Mouse (Mus musculus) midbrain, postnatal 0 days (tissue): ENCODE results near the gene Cd47. TPM values are rescaled to one million over a fixed set of nuclear protein-coding genes. Genes with fewer than 3 reads are reported as not detected.
A peak's percentile ranks its signal among the peaks of the same experiment; 100 is the strongest.

Source experiments
- ATAC-seq: fragments of 200-750 bp; cut with Nextera tagmentation; 2 replicates; pipeline ENCODE4 v1.8.0; 2017; ENCODE audit warnings: moderate number of reproducible peaks, mild to moderate bottlenecking, moderate TSS enrichment, moderate library complexity; ENCODE audit not compliant: low FRiP score
- DNase-seq: peaks from one replicate; pipeline ENCODE4 v3.0.0-alpha.2; 2015; ENCODE audit warnings: low spot score
- H3K27ac ChIP-seq: fragments of 300-500 bp; sonication (generic); 2 replicates; pipeline ENCODE4 v1.5.1; 2014; ENCODE audit warnings: low read depth, mild to moderate bottlenecking, low read length, mixed read lengths
- H3K27me3 ChIP-seq: fragments of 300-500 bp; sonication (generic); 2 replicates; pipeline ENCODE4 v1.6.1; 2014; ENCODE audit warnings: low read length, control low read depth, mixed read lengths; ENCODE audit not compliant: insufficient read depth
- H3K36me3 ChIP-seq: fragments of 300-500 bp; sonication (generic); 2 replicates; pipeline ENCODE4 v1.6.1; 2014; ENCODE audit warnings: low read length, control low read depth, mixed read lengths; ENCODE audit not compliant: insufficient read depth
- H3K4me1 ChIP-seq: fragments of 300-500 bp; sonication (generic); 2 replicates; pipeline ENCODE4 v1.6.1; 2014; ENCODE audit warnings: mild to moderate bottlenecking, control low read depth, antibody characterized with exemption, low read length, mixed read lengths; ENCODE audit not compliant: insufficient read depth
- H3K4me2 ChIP-seq: fragments of 300-500 bp; sonication (generic); 2 replicates; pipeline ENCODE4 v1.6.1; 2014; ENCODE audit warnings: low read depth, mild to moderate bottlenecking, low read length, mixed read lengths; ENCODE audit not compliant: poor library complexity, severe bottlenecking
- H3K4me3 ChIP-seq: fragments of 300-500 bp; sonication (generic); 2 replicates; pipeline ENCODE4 v1.5.1; 2014; ENCODE audit warnings: low read depth, mild to moderate bottlenecking, low read length, moderate library complexity
- H3K9ac ChIP-seq: fragments of 300-500 bp; sonication (generic); replicated peaks from 2 replicates; pipeline ENCODE4 v1.6.1; 2014; ENCODE audit warnings: mild to moderate bottlenecking, low read length, moderate library complexity, mixed read lengths; ENCODE audit not compliant: poor library complexity, severe bottlenecking
- H3K9me3 ChIP-seq: fragments of 300-500 bp; sonication (generic); 2 replicates; pipeline ENCODE4 v1.6.1; 2016; ENCODE audit warnings: low read length, control low read depth
- CTCF ChIP-seq: IDR thresholded peaks from 2 replicates; pipeline ENCODE4 v1.5.1; 2016; ENCODE audit warnings: antibody characterized with exemption, mild to moderate bottlenecking
- WGBS: fragments of 180-500 bp; shearing (Covaris S2); extraction: QIAGEN DNeasy Blood & Tissue Kit; methylation state at CpG from one replicate; pipeline ENCODE4 v1.1.7; 2014; 5-methylcytosine and 5-hydroxymethylcytosine counted together
- polyA plus RNA-seq: library from polyadenylated mRNA; unstranded; fragments of >200 nt; fragmentation: Nextera tagmentation; extraction: Ambion mirVana; gene quantifications from 2 replicates; pipeline ENCODE4 v1.2.1, GENCODE M21; 2015
- total RNA-seq: library from RNA; depleted of rRNA; stranded (reverse); fragments of >200 nt; gene quantifications from 2 replicates; pipeline ENCODE4 v1.2.3, GENCODE M21; 2014

Gene Cd47
- total and polyA plus RNA-seq, 2 experiments from 2014 or later: 30.5 to 185 TPM

DNA sequence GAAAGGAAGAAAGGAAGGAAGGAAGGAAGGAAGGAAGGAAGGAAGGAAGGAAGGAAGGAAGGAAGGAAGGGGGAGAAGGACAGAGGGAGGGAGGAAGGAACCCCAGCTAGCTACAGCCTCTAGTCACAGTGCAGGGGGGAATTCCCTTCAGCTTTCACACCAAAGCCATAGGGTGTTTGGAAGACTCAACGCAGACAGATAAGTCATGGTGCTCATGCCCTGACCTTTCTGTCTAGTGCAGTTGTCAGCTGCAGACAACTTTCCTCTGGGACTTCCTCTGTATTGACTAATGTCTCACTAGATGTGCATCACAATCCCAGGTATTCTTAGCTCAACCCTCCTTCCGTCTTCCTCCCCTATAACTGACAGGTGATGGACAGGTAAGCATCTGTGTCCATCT lies 3.4 kb upstream of the Cd47 start:
- no peaks in the 10 kb centered on the region for H3K9me3 ChIP-seq
- 96% methylated on average over 2 of the region's 2 CpGs for WGBS
- ATAC-seq (no peak), DNase-seq (no peak)
- no peak overlapping the region for H3K9ac ChIP-seq
- H3K27me3 ChIP-seq: no peaks in the 10 kb centered on the region
- H3K4me2 ChIP-seq: no peak overlapping the region
- H3K4me3 ChIP-seq: no peak overlapping the region
- no peaks in the 10 kb centered on the region for H3K36me3 ChIP-seq
- H3K27ac ChIP-seq: no peak overlapping the region
- no peaks in the 10 kb centered on the region for H3K4me1 ChIP-seq
- no peak for TF ChIP-seq CTCF

DNA sequence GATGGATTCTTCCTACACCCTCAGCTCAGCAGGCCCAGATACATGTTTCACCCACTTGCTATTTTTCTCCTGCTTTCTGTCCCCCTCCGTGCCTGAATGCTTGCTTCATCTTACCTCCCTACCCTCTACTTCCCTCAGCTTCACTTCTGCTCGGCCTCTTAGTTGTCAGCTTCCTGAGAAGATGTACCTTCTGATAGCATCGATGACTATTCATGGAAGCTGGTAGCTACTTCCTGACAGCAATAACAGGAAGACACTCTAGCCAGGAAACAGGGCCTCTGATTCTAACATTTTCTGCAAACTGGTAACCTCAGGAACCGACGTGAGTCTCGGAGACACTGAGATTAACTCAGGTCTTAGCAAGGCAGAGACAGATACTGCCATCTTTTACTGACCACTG lies 1.5 kb upstream of the Cd47 start:
- 83% methylated on average over 6 of the region's 6 CpGs for WGBS
- no peak overlapping the region for H3K4me2 ChIP-seq
- no peaks in the 10 kb centered on the region for H3K36me3 ChIP-seq
- H3K27ac ChIP-seq: no peak overlapping the region
- H3K27me3 ChIP-seq: no peaks in the 10 kb centered on the region
- H3K4me3 ChIP-seq: no peak overlapping the region
- H3K9me3 ChIP-seq: no peaks in the 10 kb centered on the region
- TF ChIP-seq CTCF: no peak
- H3K4me1 ChIP-seq: no peaks in the 10 kb centered on the region
- DNase-seq (no peak), ATAC-seq (no peak)
- no peak overlapping the region for H3K9ac ChIP-seq

DNA sequence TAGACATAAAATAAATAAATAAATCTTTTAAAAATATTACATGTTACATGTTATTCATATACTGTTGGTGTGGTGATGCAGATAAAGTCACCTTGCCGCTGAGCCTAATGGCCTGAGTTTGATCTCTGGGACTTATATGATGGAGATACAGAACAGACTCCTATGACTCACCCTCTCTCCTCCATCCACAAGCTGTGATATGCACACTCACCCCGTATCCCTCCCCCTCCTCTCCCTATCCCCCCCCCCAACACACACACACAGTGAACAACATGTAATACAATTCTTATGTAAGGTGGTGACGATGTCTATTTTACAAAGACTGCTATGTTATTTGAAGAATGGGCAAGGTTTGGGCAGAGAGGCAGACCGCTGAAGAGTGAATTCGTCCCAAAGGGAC lies 663 bp downstream of the Cd47 start:
- TF ChIP-seq CTCF: no peak
- no peaks in the 10 kb centered on the region for H3K9me3 ChIP-seq
- H3K9ac ChIP-seq: no peak overlapping the region
- H3K27ac ChIP-seq: no peak overlapping the region
- no peaks in the 10 kb centered on the region for H3K4me1 ChIP-seq
- no peak for ATAC-seq
- DNase-seq: no peak
- no peak overlapping the region for H3K4me3 ChIP-seq
- no peak overlapping the region for H3K4me2 ChIP-seq
- no peaks in the 10 kb centered on the region for H3K36me3 ChIP-seq
- 87% methylated on average over 5 of the region's 5 CpGs for WGBS
- no peaks in the 10 kb centered on the region for H3K27me3 ChIP-seq

DNA sequence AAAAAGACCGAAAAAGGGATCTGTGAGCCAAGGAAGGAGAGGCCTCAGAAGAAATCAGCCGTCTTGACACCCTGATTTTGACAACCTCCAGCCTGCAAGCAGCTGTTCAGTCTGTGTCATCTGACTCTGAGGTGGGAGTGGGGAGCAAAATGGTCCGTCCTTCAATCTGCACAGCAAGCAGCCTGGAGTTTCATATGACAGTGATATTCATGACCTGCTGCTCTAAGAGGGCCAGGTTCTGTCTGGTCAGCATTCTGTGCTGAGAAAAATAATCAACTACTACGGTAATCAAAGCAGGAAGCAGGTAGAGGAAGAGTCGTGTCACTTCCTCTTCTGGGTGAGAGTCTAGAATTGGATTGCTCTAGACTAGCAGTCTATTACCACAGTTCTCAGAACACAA lies 1.1 kb downstream of the Cd47 start:
- 83% methylated on average over 5 of the region's 5 CpGs for WGBS

DNA sequence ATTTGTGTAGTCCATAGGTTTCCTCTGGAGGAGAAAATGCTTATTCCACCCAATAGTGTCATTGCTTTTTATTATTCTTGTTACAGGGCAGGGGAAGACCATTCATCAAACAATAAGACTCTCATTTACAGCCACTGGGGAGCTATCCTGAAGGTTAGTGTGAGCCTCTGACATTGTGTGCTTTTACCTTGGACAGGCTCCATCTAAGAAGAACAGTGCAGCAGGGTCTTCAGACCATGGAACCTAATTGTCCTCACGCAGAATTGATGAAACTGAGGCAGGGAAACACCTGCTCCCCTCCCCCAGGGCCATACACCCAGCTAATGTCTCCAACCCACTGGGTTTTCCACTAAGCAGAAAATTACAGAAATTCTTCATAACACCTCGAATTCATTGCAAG lies 2.7 kb downstream of the Cd47 start:
- Histone ChIP-seq H3K4me3 (no peak overlapping the region), H3K4me2 (no peak overlapping the region), H3K9me3 (no peaks in the 10 kb centered on the region), H3K9ac (no peak overlapping the region), H3K4me1 (no peaks in the 10 kb centered on the region), H3K27me3 (no peaks in the 10 kb centered on the region), H3K36me3 (no peaks in the 10 kb centered on the region), H3K27ac (no peak overlapping the region)
- ATAC-seq (no peak), DNase-seq (no peak)
- WGBS: 68% methylated on average over 2 of the region's 2 CpGs
- no peak for TF ChIP-seq CTCF

More for the DNA sequence above, 1.1 kb downstream of the Cd47 start:
- Histone ChIP-seq H3K4me3 (no peak overlapping the region), H3K27me3 (no peaks in the 10 kb centered on the region), H3K4me1 (no peaks in the 10 kb centered on the region), H3K9me3 (no peaks in the 10 kb centered on the region), H3K4me2 (no peak overlapping the region), H3K36me3 (no peaks in the 10 kb centered on the region), H3K9ac (no peak overlapping the region), H3K27ac (no peak overlapping the region)
- DNase-seq (peak; percentile 46), ATAC-seq (no peak)
- TF ChIP-seq CTCF: no peak

DNA sequence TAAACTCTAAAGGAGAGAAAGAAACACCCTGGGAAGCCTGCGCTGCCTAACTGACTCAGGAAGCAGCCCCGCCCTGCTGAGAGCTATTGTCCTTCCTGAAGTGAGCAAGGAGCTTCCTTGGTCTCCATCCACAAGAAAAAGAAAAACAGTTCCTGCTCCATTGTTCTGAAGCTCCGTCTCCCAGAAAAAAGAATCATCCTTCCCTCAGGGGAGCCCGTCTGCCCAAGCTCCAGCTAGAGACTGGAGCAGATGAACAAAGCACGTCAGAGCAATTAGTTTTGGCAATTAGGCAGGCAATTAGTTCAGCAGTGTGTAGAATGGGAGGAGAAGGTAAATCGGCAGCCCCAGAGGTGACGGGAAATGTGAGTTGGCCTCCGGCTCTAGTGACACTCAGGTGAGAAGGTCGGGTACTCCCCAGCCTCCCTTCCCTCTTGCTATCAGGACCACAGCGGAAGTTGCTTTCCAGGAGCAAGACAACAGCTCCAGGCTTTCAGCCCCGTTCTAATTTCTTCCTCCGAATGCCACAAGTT lies 3.7 kb downstream of the Cd47 start:
- H3K27ac ChIP-seq: no peak overlapping the region
- peak overlapping the region; percentile 25; the same call in 1 of the 2 replicates for H3K4me3 ChIP-seq
- WGBS: 2% methylated on average over 12 of the region's 12 CpGs
- H3K36me3 ChIP-seq: no peaks in the 10 kb centered on the region
- H3K4me2 ChIP-seq: peak overlapping the region; percentile 66
- no peak for TF ChIP-seq CTCF
- no peak overlapping the region; the same call in 1 of the 2 replicates for H3K9ac ChIP-seq
- no peaks in the 10 kb centered on the region for H3K4me1 ChIP-seq
- ATAC-seq (peak; percentile 47), DNase-seq (peak; percentile 72)
- H3K27me3 ChIP-seq: no peaks in the 10 kb centered on the region
- H3K9me3 ChIP-seq: no peaks in the 10 kb centered on the region
